ENCODE assay signal across 6 mouse cellular contexts in the genomic region with DNA sequence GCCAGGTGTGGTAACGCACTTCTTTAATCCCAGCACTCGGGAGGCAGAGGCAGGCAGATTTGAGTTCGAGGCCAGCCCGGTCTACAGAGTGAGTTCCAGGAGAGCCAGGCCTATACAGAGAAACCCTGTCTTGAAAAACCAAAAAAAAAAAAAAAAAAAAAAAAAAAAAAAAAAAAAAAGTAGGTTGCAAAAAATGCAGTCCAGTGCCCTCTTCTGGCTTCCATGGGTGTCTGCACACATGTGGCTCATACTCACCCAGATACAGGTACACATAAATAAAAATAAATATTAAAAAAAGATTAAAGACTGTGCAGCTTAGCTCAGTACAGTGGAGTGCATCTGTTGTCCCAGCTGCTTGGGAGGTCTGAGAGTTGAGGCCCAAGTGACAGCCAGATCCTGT. TPM values are rescaled to one million over a fixed set of nuclear protein-coding genes. Genes with fewer than 3 reads are reported as not detected.
"Had no signal": no experiment of that assay in that cellular context is flagged by ENCODE, and none has a peak within 500 bp of the region (broad histone marks: within the 10 kb centered on the region; RNA-seq: fewer than 3 reads in every experiment).

No protein-coding gene starts in this region.

RNA-seq across cellular contexts. Expression of gene Cdk5r2, which starts 31.1 kb away (rescaled TPM):
- total RNA-seq: monocyte, adult 5-6 weeks; neutrophil, adult 5-6 weeks had no signal
- polyA plus RNA-seq: kidney, embryonic 16.5 days; limb, embryonic 11.5 days; lung, embryonic 15.5 days had no signal

RNA-seq across cellular contexts. Expression of gene Wnt10a, which starts 32.3 kb away (rescaled TPM):
- total RNA-seq: monocyte, adult 5-6 weeks; neutrophil, adult 5-6 weeks had no signal
- polyA plus RNA-seq: liver, embryonic 14.5 days had no signal

RNA-seq across cellular contexts. Expression of gene Wnt6, which starts 51.9 kb away (rescaled TPM):
- total RNA-seq: neutrophil, adult 5-6 weeks had no signal
